Mouse (Mus musculus): ENCODE data around the gene Ccl4.

Ccl4 gene

DNA sequence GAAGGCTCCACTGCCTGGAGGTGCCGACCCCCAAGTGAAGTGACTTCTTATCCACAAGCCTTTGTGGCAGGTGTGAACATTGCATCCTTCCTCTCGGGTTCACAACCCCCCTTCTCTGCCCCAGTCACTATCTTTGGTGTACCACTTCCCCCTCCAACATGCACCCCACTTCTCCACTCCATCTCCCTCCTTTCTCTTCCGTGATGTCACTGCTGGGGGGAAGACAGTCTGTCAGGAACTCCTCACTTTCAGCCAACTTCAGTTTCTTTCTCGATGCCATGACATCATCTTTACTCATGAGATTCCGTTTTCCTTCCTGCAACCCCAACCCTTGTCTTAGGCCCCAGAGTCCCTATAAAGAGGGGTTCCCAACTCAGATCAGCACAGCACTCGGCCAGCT lies at the start of gene Ccl4:
Gene Ccl4, plus strand, starts transcription at position 381 of the 400 bp plus-strand sequence.
- no peak for DNase-seq (ENCODE audit: low spot score in 2 of 2)

DNA sequence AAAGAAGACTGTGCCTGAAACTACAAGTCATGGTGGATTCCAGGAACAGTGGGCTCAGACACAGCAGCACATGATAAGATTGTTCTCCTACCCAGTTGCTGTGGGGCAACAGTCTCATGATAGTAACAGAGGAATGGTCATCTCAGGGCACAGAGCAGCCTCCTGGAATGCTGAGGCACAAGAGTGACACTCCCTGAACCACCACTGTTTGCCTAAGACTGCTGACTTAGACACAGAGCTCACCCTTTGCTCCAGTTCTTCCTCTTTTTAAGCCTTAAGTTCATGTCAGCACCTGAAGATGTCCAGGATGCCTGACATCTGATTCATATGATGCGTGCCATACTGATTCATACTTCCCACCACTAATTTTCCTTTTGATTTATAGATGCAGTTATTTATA lies 45.8 kb upstream of the Ccl4 start:
- no peak for DNase-seq (ENCODE audit: low spot score in 2 of 2)

DNA sequence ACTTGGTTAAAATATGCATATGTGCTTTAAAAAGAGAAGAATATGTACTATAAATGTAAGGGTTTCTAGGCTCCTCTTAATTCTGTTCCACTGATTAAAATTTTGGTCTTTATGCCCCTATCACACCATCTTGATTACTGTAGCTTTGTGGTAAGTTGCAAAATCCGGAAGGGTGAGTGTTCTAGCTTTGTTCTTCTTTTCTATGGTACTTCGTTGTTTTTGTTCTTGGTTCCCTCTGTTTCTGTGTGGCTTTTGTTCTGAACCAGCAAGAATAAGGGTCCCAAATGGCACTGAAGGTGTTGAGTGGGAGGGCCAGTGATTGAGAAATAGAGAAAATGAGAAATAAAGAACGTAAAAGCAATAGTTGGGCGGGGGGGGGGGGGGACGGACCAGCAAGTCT lies 44.1 kb upstream of the Ccl4 start:
- DNase-seq (ENCODE audit: low spot score in 2 of 2) = no peak

GRCm38 (mm10) chr11:83619037-83619436 lies 43.3 kb upstream of the Ccl4 start:
- DNase-seq (ENCODE audit: low spot score in 2 of 2) = no peak

- DNase-seq (ENCODE audit: low spot score in 2 of 2) = no peak
Measured at GRCm38 (mm10) chr11:83623586-83623985, 38.8 kb upstream of the Ccl4 start.

DNA sequence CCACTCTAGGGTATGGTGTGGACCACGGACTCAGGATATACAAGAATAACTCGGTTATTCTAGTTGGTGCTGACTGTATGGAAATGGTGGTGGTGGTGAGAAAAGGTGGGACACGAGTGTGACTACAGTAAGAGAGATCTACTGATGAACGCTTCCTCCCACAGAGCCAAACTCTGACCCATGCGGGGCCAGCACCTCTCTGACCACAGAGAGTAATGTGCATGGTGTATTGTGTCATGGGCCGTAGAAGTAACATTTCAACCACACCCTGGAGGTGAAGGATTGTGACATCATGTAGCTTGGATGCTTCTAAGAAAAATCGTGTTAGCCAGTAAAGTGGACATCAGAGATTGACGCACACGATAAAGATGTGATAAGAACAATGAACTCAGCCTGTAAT lies 33.6 kb upstream of the Ccl4 start:
- no peak for DNase-seq (ENCODE audit: low spot score in 2 of 2)

GRCm38 (mm10) chr11:83630630-83631029 lies 31.8 kb upstream of the Ccl4 start:
- DNase-seq (ENCODE audit: low spot score in 2 of 2) = no peak

DNA sequence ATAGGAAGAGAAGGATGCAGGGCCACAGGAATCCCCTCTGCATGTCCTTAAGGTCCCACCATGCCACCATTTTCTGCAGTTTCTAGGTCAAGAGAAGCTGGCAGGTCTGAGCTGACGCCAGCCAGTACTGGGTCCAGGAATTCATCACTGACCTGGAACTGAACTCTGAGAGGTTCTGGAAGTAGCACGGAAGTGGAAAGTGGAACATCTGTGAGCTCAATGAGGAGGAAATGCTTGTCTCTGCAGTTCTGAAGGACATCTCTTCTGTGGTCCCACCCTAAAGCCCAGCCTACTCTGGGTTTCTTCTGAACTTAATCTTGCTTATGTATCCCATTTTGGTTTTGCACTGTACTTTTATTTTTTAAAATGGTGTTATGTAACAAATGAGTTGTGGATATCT lies 31.3 kb upstream of the Ccl4 start:
- DNase-seq (ENCODE audit: low spot score in 2 of 2) = no peak

GRCm38 (mm10) chr11:83632744-83633143 lies 29.6 kb upstream of the Ccl4 start:
- no peak for DNase-seq (ENCODE audit: low spot score in 2 of 2)

DNA sequence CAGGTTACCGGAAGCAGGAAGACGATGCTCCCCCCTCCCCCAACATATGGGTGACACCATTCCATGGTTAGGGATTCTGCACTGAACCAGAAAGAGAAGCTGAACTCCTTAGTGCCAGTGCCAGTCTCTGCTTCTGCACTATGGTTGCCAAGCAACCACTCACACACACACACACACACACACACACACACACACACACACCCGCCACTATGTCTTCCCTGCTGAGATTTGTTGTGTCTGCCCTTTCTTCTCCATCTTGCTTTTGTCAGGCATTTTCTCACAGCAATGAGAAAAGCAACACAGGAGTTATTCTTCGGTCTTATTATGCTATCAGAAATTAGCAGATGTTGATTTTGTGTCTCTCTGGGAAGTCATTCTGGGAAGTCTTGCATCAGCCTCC lies 28.0 kb upstream of the Ccl4 start:
- DNase-seq (ENCODE audit: low spot score in 2 of 2) = no peak

DNA sequence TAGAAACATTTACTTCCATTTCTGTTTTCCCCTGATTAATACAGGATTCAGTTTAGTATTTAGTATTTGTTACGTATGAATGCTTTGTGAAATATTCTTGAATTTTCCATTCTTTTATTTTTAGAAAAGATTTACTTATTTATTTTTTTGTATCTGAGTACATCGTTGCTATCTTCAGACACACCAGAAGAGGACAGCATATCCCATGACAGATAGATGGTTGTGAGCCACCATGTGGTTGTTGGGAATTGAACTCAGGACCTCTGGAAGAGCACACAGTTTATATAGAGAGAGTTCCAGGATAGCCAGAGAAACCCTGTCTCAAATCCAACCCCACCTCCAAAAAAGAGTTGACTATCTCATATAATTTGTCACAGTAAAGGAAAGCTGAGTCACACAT lies 27.5 kb upstream of the Ccl4 start:
- no peak for DNase-seq (ENCODE audit: low spot score in 2 of 2)

DNA sequence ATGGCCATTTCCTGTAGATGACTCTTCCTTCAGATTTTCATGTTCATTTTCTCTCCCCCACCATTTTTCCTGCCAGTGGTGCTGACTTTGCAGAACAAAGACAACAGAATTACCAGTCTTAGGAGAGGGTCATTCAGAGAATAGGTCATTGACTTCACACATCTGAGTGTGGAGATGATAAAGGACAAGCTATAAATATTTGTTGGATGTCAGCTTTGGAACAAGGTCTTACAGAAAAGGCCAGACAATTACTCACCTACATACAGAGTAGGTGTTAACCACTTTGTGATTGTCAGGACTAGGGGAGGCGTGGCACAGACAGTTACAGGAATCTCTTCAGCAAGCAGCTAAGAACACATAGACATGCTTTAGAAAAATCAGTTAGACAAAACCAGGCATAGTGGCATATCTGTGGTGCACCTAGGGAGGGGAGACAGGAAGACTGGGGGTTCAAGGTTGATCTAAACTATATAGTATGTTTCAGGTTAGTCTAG lies 25.6 kb upstream of the Ccl4 start:
- DNase-seq (ENCODE audit: low spot score in 2 of 2) = no peak

DNA sequence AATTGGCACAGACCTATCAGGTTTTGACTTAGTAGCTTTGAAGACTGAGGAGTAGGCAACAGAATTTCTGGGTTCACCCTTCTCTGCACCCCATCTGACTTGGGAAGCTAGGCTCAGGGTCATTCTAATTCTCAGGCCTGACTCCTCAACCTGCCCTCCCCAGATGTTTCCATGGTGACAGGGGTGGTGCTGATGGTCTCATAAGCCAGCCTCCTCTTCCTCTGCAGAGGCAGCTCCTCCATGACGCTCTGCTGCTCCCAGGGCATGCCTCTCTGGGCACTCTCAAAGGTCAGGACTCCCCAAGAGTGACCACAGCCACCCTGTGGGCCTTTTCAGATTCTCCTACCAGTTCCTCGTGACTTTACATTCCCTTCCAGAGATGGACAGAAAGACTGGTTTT lies 23.4 kb upstream of the Ccl4 start:
- DNase-seq (ENCODE audit: low spot score in 2 of 2) = no peak

GRCm38 (mm10) chr11:83639533-83639932 lies 22.9 kb upstream of the Ccl4 start:
- no peak for DNase-seq (ENCODE audit: low spot score in 2 of 2)

DNA sequence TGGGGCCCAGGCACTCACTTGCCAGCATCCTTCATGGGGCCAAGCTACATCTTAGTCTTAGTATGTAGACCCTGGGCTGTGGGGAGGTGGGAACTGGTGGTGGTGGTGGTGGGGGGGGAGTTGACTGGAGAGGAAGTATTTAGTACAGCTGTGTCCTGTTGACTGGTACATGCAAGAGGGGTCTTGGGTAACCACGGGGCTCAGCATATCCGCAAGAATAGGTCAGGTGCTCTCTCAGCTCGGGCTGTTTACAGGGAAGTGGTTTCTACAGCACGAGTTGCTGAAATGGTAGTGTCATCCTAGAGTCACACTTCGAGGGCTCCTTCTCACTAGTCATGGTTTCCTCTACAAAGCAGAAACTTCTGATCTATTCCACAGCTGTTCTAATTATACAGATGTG lies 22.2 kb upstream of the Ccl4 start:
- DNase-seq (ENCODE audit: low spot score in 2 of 2) = no peak

DNA sequence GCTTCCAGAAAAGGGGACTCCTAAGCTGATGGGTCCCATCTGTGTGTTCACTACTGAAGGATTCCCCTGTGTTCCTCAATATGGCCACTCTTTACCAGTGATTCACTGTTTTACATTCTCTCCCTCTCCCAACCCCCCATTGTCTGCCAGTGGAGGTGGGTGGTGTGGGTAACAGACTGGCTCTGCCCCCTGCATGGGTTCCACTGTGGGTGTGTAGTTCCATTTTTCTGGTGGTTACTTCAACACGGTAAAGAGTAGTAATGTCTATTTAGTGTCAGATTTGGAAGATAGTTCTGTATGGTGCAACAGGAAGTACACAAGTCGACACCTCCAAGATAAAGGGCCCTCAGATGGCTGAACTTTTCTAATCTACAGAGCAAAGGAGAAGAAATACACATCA lies 21.2 kb upstream of the Ccl4 start:
- DNase-seq (ENCODE audit: low spot score in 2 of 2) = no peak

GRCm38 (mm10) chr11:83645521-83645920 lies 16.9 kb upstream of the Ccl4 start, which contains the start of gene Rpl9-ps1:
Rpl9-ps1 (minus strand) TSS chr11:83645621.
- DNase-seq (ENCODE audit: low spot score in 2 of 2) = no peak

- DNase-seq (ENCODE audit: low spot score in 2 of 2) = no peak
Measured at GRCm38 (mm10) chr11:83646356-83647149, 15.8 kb upstream of the Ccl4 start.

DNA sequence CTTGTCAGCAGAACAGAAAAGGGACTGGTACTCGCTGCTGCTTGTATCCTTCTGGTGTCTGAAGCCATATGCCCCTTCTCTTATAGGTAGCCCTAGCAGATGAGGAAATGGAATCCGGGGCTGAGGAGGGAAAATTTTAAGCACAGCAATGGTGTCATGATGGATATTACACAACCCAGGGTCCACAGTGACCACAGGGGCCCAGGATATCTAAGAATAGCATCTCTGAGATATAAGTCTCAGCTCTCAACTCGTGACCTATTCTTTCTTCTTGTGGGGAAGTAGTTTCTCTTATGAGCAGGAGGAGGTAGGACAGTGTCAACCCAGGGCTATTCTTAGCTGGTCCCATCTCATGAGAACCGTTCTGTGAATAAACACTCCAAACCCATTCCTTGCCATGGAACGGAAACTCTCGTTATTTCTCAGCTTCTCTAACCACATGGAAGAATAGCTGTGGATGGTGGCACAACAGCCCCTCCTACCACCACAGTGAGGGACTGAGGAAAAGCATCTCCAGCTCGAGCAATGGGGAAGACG lies 13.0 kb upstream of the Ccl4 start, which contains the start of gene Ccl3:
Gene Ccl3, minus strand, starts transcription at position 51 of the 537 bp plus-strand sequence.
- DNase-seq (ENCODE audit: low spot score in 2 of 2) = no peak

DNA sequence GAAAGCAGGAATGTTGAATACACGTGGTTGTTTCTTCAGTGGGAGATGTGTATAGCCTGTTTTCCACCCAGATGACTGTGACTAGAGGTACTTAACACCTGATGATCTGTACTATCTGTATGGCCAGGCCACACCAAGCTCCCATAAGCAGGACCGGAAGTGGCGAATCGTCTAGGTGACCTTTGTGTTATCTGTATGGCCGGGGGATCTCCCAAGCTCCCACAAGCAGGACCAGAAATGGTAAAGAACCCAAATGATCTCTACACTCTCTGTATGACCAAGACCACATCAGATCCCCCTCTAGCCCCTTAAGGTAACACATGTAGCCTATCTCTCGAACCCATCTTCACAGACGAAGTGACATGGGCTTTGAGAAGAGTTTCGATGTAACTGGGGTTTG lies 7.8 kb upstream of the Ccl4 start:
- no peak for DNase-seq (ENCODE audit: low spot score in 2 of 2)

DNA sequence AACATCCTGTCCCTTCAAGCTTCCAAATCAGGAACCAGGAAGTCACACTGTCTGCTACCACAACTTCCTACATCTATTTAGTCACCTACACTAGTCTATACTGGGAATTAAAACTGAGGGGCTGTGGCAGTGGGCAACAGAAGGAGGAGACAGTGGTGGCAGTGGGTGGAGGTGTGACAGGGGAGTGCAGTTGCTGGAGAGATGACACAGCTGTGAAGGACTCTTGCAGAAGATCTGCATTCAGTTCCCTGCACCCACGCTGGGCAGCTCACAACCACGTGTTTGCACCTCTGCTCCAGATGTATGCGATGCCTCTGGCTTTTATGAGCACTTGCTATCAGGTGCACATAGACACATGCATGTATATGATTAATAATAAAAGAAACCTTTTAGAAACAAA lies 4.9 kb upstream of the Ccl4 start:
- no peak for DNase-seq (ENCODE audit: low spot score in 2 of 2)

- no peak for DNase-seq (ENCODE audit: low spot score in 2 of 2)
Measured at GRCm38 (mm10) chr11:83658797-83659196, 3.6 kb upstream of the Ccl4 start.

DNA sequence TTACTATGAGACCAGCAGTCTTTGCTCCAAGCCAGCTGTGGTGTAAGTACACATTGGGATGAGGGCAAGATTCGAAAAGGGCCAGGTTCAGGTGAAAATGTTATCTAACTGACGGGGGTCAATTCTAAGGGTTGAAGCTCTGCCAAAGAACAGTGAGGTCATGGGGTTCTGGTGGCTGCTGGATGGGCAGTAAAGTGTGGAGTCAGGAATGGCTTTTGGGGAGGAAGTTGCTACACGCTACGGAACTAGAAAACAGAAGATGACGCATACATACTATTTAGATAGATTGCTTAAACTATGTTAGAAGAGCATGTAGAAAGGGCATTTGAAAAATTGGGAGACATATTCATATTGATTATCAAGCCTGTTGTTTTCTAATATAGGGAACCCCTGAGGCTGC lies 1.1 kb downstream of the Ccl4 start:
- DNase-seq (ENCODE audit: low spot score in 2 of 2) = no peak

Data from urinary bladder, postnatal 4 days (tissue).